ENCODE assay signal across 9 mouse cellular contexts in genomic region chr3:117866696-117867407, GRCm38 (mm10). TPM values are rescaled to one million over a fixed set of nuclear protein-coding genes. Genes with fewer than 3 reads are reported as not detected.
A peak's percentile ranks its signal among the peaks of the same experiment; 100 is the strongest.
DNase-seq lines count a peak whose midpoint lies in the region; ATAC-seq and TF ChIP-seq lines count a peak whose summit lies in the region.
"Had no signal": no experiment of that assay in that cellular context is flagged by ENCODE, and none has a peak within 500 bp of the region (broad histone marks: within the 10 kb centered on the region; RNA-seq: fewer than 3 reads in every experiment).

No protein-coding gene starts in this region.

- no peaks in the 10 kb centered on the region for H3K9me3 ChIP-seq in liver, embryonic 11.5 days (ENCODE audit: control insufficient read depth, low read length)
- H3K9me3 ChIP-seq in intestine, embryonic 14.5 days (ENCODE audit: control insufficient read depth, low read length) = no peaks in the 10 kb centered on the region
- H3K9me3 ChIP-seq in limb, embryonic 15.5 days = no peaks in the 10 kb centered on the region

- H3K79me2 ChIP-seq in liver, adult 2 months (ENCODE audit: control insufficient read depth, insufficient read depth, low read length) = no peaks in the 10 kb centered on the region; the same call in 1 of the 2 replicates

- no peak overlapping the region for H3K4me3 ChIP-seq in liver, adult 2 months (ENCODE audit: insufficient read depth, low read depth, low read length)
- H3K4me3 ChIP-seq in liver, embryonic 11.5 days (ENCODE audit: low read depth, low read length) = no peak overlapping the region
- peak overlapping the region; percentile 67 for H3K4me3 ChIP-seq in embryonic fibroblast, embryonic 13.5 days (ENCODE audit: insufficient read depth, low read length)
- no peak overlapping the region for H3K4me3 ChIP-seq in intestine, embryonic 14.5 days (ENCODE audit: low read depth, low read length)
- H3K4me3 ChIP-seq in limb, embryonic 15.5 days = peak overlapping the region; percentile 68

- 77% methylated on average over 12 of the region's 12 CpGs for WGBS in liver, adult 2 months
- WGBS in liver, embryonic 11.5 days = 77% methylated on average over 12 of the region's 12 CpGs
- 62% methylated on average over 12 of the region's 12 CpGs for WGBS in intestine, embryonic 14.5 days
- 31% methylated on average over 12 of the region's 12 CpGs for WGBS in limb, embryonic 15.5 days

- peak; percentile 58 for DNase-seq in liver, adult 2 months (ENCODE audit: extremely low read depth, low read depth, low spot score)
- no peak for DNase-seq in liver, embryonic 11.5 days (ENCODE audit: low spot score)
- no peak for DNase-seq in intestine, embryonic 14.5 days (ENCODE audit: low spot score)
- DNase-seq in natural killer cell, adult 2 months (ENCODE audit: low spot score in 2 of 2) = no peak
- DNase-seq in cerebellum, postnatal 25 days = no peak
- DNase-seq: cerebellum, adult 18-20 months had no signal

- no peak overlapping the region for H3K27ac ChIP-seq in liver, adult 2 months (replicated peaks; ENCODE audit: insufficient read depth, low read depth, low read length)
- no peak overlapping the region for H3K27ac ChIP-seq in liver, embryonic 11.5 days (ENCODE audit: low read depth, low read length)
- peak overlapping the region; percentile 89 for H3K27ac ChIP-seq in embryonic fibroblast, embryonic 13.5 days (ENCODE audit: insufficient read depth, low read length)
- H3K27ac ChIP-seq in intestine, embryonic 14.5 days (ENCODE audit: low read depth) = no peak overlapping the region
- H3K27ac ChIP-seq in limb, embryonic 15.5 days = peak overlapping the region; percentile 60

- TF ChIP-seq POLR2A in liver, adult 2 months (IDR thresholded peaks at IDR 0.05; ENCODE audit: extremely low read depth, insufficient read depth, low read length) = no peak
- TF ChIP-seq POLR2A in embryonic fibroblast, embryonic 13.5 days (IDR thresholded peaks at IDR 0.05; ENCODE audit: low read depth, low read length) = no peak

- no peak for ATAC-seq in liver, embryonic 11.5 days (replicated peaks; ENCODE audit: low FRiP score)
- no peak for ATAC-seq in intestine, embryonic 14.5 days (replicated peaks; ENCODE audit: low FRiP score, low TSS enrichment, low read depth)
- no peak for ATAC-seq in limb, embryonic 15.5 days (ENCODE audit: insufficient number of reproducible peaks, low FRiP score, low TSS enrichment, low read depth)
- ATAC-seq: forebrain, embryonic 14.5 days had no signal

- H3K4me2 ChIP-seq in liver, embryonic 11.5 days = no peak overlapping the region
- H3K4me2 ChIP-seq in intestine, embryonic 14.5 days (ENCODE audit: low read length) = peak overlapping the region; percentile 64
- peak overlapping the region; percentile 67 for H3K4me2 ChIP-seq in limb, embryonic 15.5 days

- H3K4me1 ChIP-seq in liver, adult 2 months (ENCODE audit: control insufficient read depth, insufficient read depth, low read length) = peaks cover 13% of the 10 kb centered on the region
- no peaks in the 10 kb centered on the region for H3K4me1 ChIP-seq in liver, embryonic 11.5 days (replicated peaks; ENCODE audit: control insufficient read depth, insufficient read depth, low read length)
- peaks cover 10% of the 10 kb centered on the region for H3K4me1 ChIP-seq in embryonic fibroblast, embryonic 13.5 days (ENCODE audit: control insufficient read depth, insufficient read depth, low read length)
- peaks cover 10% of the 10 kb centered on the region; the same call in 1 of the 2 replicates for H3K4me1 ChIP-seq in intestine, embryonic 14.5 days (replicated peaks; ENCODE audit: control insufficient read depth, insufficient read depth, low read length)
- no peaks in the 10 kb centered on the region; the same call in 1 of the 2 replicates for H3K4me1 ChIP-seq in limb, embryonic 15.5 days

- H3K9ac ChIP-seq in liver, adult 2 months (ENCODE audit: low read depth, low read length) = no peak overlapping the region
- no peak overlapping the region for H3K9ac ChIP-seq in liver, embryonic 11.5 days (ENCODE audit: low read depth, low read length)
- H3K9ac ChIP-seq in intestine, embryonic 14.5 days (ENCODE audit: low read length) = no peak overlapping the region
- H3K9ac ChIP-seq in limb, embryonic 15.5 days = no peak overlapping the region; the same call in 1 of the 2 replicates

- H3K36me3 ChIP-seq in liver, adult 2 months (ENCODE audit: control insufficient read depth, insufficient read depth, low read length) = no peaks in the 10 kb centered on the region
- no peaks in the 10 kb centered on the region for H3K36me3 ChIP-seq in liver, embryonic 11.5 days (ENCODE audit: control insufficient read depth, insufficient read depth, low read length)
- H3K36me3 ChIP-seq in intestine, embryonic 14.5 days (ENCODE audit: control insufficient read depth, insufficient read depth, low read length) = no peaks in the 10 kb centered on the region
- H3K36me3 ChIP-seq in limb, embryonic 15.5 days = no peaks in the 10 kb centered on the region

- no peak for TF ChIP-seq CTCF in liver, adult 2 months (IDR thresholded peaks at IDR 0.05; ENCODE audit: low read depth, low read length)
- no peak for TF ChIP-seq CTCF in embryonic fibroblast, embryonic 13.5 days (IDR thresholded peaks at IDR 0.05; ENCODE audit: borderline replicate concordance, insufficient read depth, low read length)

- H3K27me3 ChIP-seq in liver, adult 2 months (ENCODE audit: control insufficient read depth, insufficient read depth, low read length) = no peaks in the 10 kb centered on the region
- H3K27me3 ChIP-seq in liver, embryonic 11.5 days (replicated peaks; ENCODE audit: control insufficient read depth, insufficient read depth, low read length) = no peaks in the 10 kb centered on the region
- H3K27me3 ChIP-seq in intestine, embryonic 14.5 days (replicated peaks; ENCODE audit: control insufficient read depth, insufficient read depth, low read length) = no peaks in the 10 kb centered on the region
- H3K27me3 ChIP-seq in limb, embryonic 15.5 days = no peaks in the 10 kb centered on the region

RNA-seq across cellular contexts. Expression of gene Snx7, which starts 1.9 kb away (rescaled TPM):
- total RNA-seq in liver, adult 2 months (2014; rRNA removed) = 21.2 and 23.9 TPM in 2 replicates
- polyA plus RNA-seq in liver, adult 2 months (2012; rRNA removed) = 6.9 and 13.8 TPM in 2 replicates
- 21.6 and 24.5 TPM in 2 replicates for polyA plus RNA-seq in liver, embryonic 11.5 days (2014; fragmentation: Nextera tagmentation; extraction: Ambion mirVana)
- 147 and 185 TPM in 2 replicates for polyA plus RNA-seq in embryonic fibroblast, embryonic 13.5 days (2011; ENCODE audit: insufficient read length, low read depth, missing spikeins)
- polyA plus RNA-seq in intestine, embryonic 14.5 days (2014; fragmentation: Nextera tagmentation; extraction: Ambion mirVana) = 57.8 and 63.6 TPM in 2 replicates
- polyA plus RNA-seq in limb, embryonic 15.5 days (2015; fragmentation: Nextera tagmentation; extraction: Ambion mirVana) = 47.0 and 47.9 TPM in 2 replicates

Comparison
In these comparisons a context has a peak if more than half of its experiments do, and no peak if none do; other contexts are left out.
1. H3K27ac ChIP-seq: peak in embryonic fibroblast, embryonic 13.5 days (single experiment) and limb, embryonic 15.5 days (single experiment); none in liver, adult 2 months (single experiment), liver, embryonic 11.5 days (single experiment) and intestine, embryonic 14.5 days (single experiment).
2. H3K4me3 ChIP-seq: peak in embryonic fibroblast, embryonic 13.5 days (single experiment) and limb, embryonic 15.5 days (single experiment); none in liver, adult 2 months (single experiment), liver, embryonic 11.5 days (single experiment) and intestine, embryonic 14.5 days (single experiment).